In genomic region chr7:113653130-113653529, GRCm38 (mm10) we compare ENCODE assay signal across 8 mouse cellular contexts.
DNase-seq lines count a peak whose midpoint lies in the region; ATAC-seq and TF ChIP-seq lines count a peak whose summit lies in the region.

No protein-coding gene starts in this region.

- peak overlapping the region; percentile 72; the same call in 1 of the 2 replicates for H3K27ac ChIP-seq in heart, embryonic 10.5 days
- H3K27ac ChIP-seq in heart, embryonic 11.5 days (ENCODE audit: low read depth, low read length): no peak overlapping the region
- no peak overlapping the region for H3K27ac ChIP-seq in testis, adult 2 months (ENCODE audit: control insufficient read depth, insufficient read depth, low read depth, low read length)
- 0 out of 2 replicates have a peak overlapping the region, but pooled peaks have one; percentile 71 for H3K27ac ChIP-seq in heart, embryonic 13.5 days (replicated peaks)
- no peak overlapping the region for H3K27ac ChIP-seq in lung, embryonic 14.5 days (ENCODE audit: low read depth)

- no peak overlapping the region for H3K9ac ChIP-seq in heart, embryonic 11.5 days (ENCODE audit: low read depth, low read length)
- no peak overlapping the region for H3K9ac ChIP-seq in heart, embryonic 13.5 days
- H3K9ac ChIP-seq in lung, embryonic 14.5 days: no peak overlapping the region

- TF ChIP-seq POLR2A in testis, adult 2 months (IDR thresholded peaks at IDR 0.05; ENCODE audit: control insufficient read depth, low read depth, low read length): no peak

- no peaks in the 10 kb centered on the region for H3K27me3 ChIP-seq in heart, embryonic 10.5 days (ENCODE audit: insufficient read depth, poor library complexity, severe bottlenecking)
- no peaks in the 10 kb centered on the region for H3K27me3 ChIP-seq in heart, embryonic 11.5 days (ENCODE audit: control insufficient read depth, insufficient read depth, low read length)
- H3K27me3 ChIP-seq in testis, adult 2 months (ENCODE audit: control insufficient read depth, insufficient read depth, low read length): no peaks in the 10 kb centered on the region
- no peaks in the 10 kb centered on the region for H3K27me3 ChIP-seq in heart, embryonic 13.5 days (replicated peaks)
- H3K27me3 ChIP-seq in lung, embryonic 14.5 days (ENCODE audit: insufficient read depth, low read length): no peaks in the 10 kb centered on the region

- peak; percentile 74; the same call in 1 of the 2 replicates for TF ChIP-seq CTCF in testis, adult 2 months (IDR thresholded peaks at IDR 0.05; ENCODE audit: control insufficient read depth, insufficient read depth, insufficient replicate concordance, low read depth, low read length)
- TF ChIP-seq CTCF in lung, embryonic 14.5 days (IDR thresholded peaks at IDR 0.05; ENCODE audit: low read depth): peak; percentile 75

- no peaks in the 10 kb centered on the region for H3K9me3 ChIP-seq in heart, embryonic 10.5 days
- H3K9me3 ChIP-seq in heart, embryonic 11.5 days (replicated peaks; ENCODE audit: control insufficient read depth, low read length): no peaks in the 10 kb centered on the region
- no peaks in the 10 kb centered on the region for H3K9me3 ChIP-seq in heart, embryonic 13.5 days
- no peaks in the 10 kb centered on the region for H3K9me3 ChIP-seq in lung, embryonic 14.5 days (ENCODE audit: low read depth, low read length)

- WGBS in heart, embryonic 10.5 days: 32% methylated on average over 5 of the region's 5 CpGs
- WGBS in heart, embryonic 11.5 days (ENCODE audit: insufficient replicate concordance): 26% methylated on average over 5 of the region's 5 CpGs
- 33% methylated on average over 5 of the region's 5 CpGs for WGBS in heart, embryonic 13.5 days
- 31% methylated on average over 5 of the region's 5 CpGs for WGBS in lung, embryonic 14.5 days

- H3K4me1 ChIP-seq in heart, embryonic 10.5 days: peaks cover 37% of the 10 kb centered on the region
- H3K4me1 ChIP-seq in heart, embryonic 11.5 days (ENCODE audit: control insufficient read depth, insufficient read depth, low read length): peaks cover 14% of the 10 kb centered on the region
- H3K4me1 ChIP-seq in testis, adult 2 months (ENCODE audit: control insufficient read depth, insufficient read depth, low read length): no peaks in the 10 kb centered on the region
- H3K4me1 ChIP-seq in heart, embryonic 13.5 days: peaks cover 32% of the 10 kb centered on the region
- no peaks in the 10 kb centered on the region for H3K4me1 ChIP-seq in lung, embryonic 14.5 days (ENCODE audit: insufficient read depth)

- no peak for DNase-seq in heart, embryonic 10.5 days (ENCODE audit: low spot score)
- no peak for DNase-seq in testis, postnatal 14 days (ENCODE audit: low spot score)
- peak; percentile 58 for DNase-seq in cerebellum, adult 8-10 months
- peak; percentile 67 for DNase-seq in lung, embryonic 14.5 days
- DNase-seq in thymus, postnatal 4 days: peak; percentile 62

- H3K36me3 ChIP-seq in heart, embryonic 10.5 days: no peaks in the 10 kb centered on the region
- no peaks in the 10 kb centered on the region for H3K36me3 ChIP-seq in heart, embryonic 11.5 days (ENCODE audit: control insufficient read depth, insufficient read depth, low read length)
- H3K36me3 ChIP-seq in testis, adult 2 months (ENCODE audit: control insufficient read depth, insufficient read depth, low read length): no peaks in the 10 kb centered on the region
- no peaks in the 10 kb centered on the region for H3K36me3 ChIP-seq in heart, embryonic 13.5 days
- H3K36me3 ChIP-seq in lung, embryonic 14.5 days (ENCODE audit: insufficient read depth): no peaks in the 10 kb centered on the region

- H3K4me3 ChIP-seq in heart, embryonic 10.5 days: no peak overlapping the region
- H3K4me3 ChIP-seq in heart, embryonic 11.5 days (ENCODE audit: low read depth, low read length): no peak overlapping the region
- no peak overlapping the region for H3K4me3 ChIP-seq in testis, adult 2 months (ENCODE audit: control insufficient read depth, low read depth, low read length)
- no peak overlapping the region for H3K4me3 ChIP-seq in heart, embryonic 13.5 days
- H3K4me3 ChIP-seq in lung, embryonic 14.5 days (ENCODE audit: low read depth, low read length): no peak overlapping the region

- ATAC-seq in heart, embryonic 11.5 days (replicated peaks; ENCODE audit: insufficient number of reproducible peaks, low FRiP score, low TSS enrichment): no peak
- no peak for ATAC-seq in heart, embryonic 13.5 days (ENCODE audit: extremely low read depth, insufficient number of reproducible peaks, low FRiP score, low TSS enrichment)
- ATAC-seq in lung, embryonic 14.5 days (ENCODE audit: insufficient read depth): no peak

- no peak overlapping the region for H3K4me2 ChIP-seq in heart, embryonic 11.5 days
- H3K4me2 ChIP-seq in heart, embryonic 13.5 days: no peak overlapping the region
- no peak overlapping the region for H3K4me2 ChIP-seq in lung, embryonic 14.5 days

Comparison
In these comparisons a context has a peak if more than half of its experiments do, and no peak if none do; other contexts are left out.
1. H3K27ac ChIP-seq: peak in heart, embryonic 10.5 days (single experiment) and heart, embryonic 13.5 days (single experiment); none in heart, embryonic 11.5 days (single experiment), testis, adult 2 months (single experiment) and lung, embryonic 14.5 days (single experiment).
2. DNase-seq: peak in cerebellum, adult 8-10 months (single experiment), lung, embryonic 14.5 days (single experiment) and thymus, postnatal 4 days (single experiment); none in heart, embryonic 10.5 days (single experiment) and testis, postnatal 14 days (single experiment).